Mouse (Mus musculus) intestine, postnatal 0 days (tissue): ENCODE measurements around the gene Ngfr. TPM values are rescaled to one million over a fixed set of nuclear protein-coding genes. Genes with fewer than 3 reads are reported as not detected.

ENCODE experiments used
- ATAC-seq: fragments of 200-750 bp; cut with Nextera tagmentation; 2 replicates; pipeline ENCODE4 v1.8.0; 2017; ENCODE audit warnings: mild to moderate bottlenecking, moderate TSS enrichment, moderate library complexity
- H3K27ac ChIP-seq: fragments of 300-500 bp; sonication (generic); 2 replicates; pipeline ENCODE4 v1.5.1; 2014; ENCODE audit warnings: mild to moderate bottlenecking, low read depth, low read length, moderate library complexity
- H3K27me3 ChIP-seq: fragments of 300-500 bp; sonication (generic); replicated peaks from 2 replicates; pipeline ENCODE4 v1.6.1; 2014; ENCODE audit warnings: low read length, mixed read lengths; ENCODE audit not compliant: control insufficient read depth, insufficient read depth
- H3K36me3 ChIP-seq: fragments of 300-500 bp; sonication (generic); 2 replicates; pipeline ENCODE4 v1.6.1; 2014; ENCODE audit warnings: mild to moderate bottlenecking, moderate library complexity; ENCODE audit not compliant: control insufficient read depth, insufficient read depth
- H3K4me1 ChIP-seq: fragments of 300-500 bp; sonication (generic); replicated peaks from 2 replicates; pipeline ENCODE4 v1.6.1; 2014; ENCODE audit warnings: antibody characterized with exemption, low read length, mixed read lengths; ENCODE audit not compliant: control insufficient read depth, insufficient read depth
- H3K4me2 ChIP-seq: fragments of 300-500 bp; sonication (generic); replicated peaks from 2 replicates; pipeline ENCODE4 v1.6.1; 2014; ENCODE audit warnings: low read depth, mild to moderate bottlenecking, moderate library complexity
- H3K4me3 ChIP-seq: fragments of 300-500 bp; sonication (generic); 2 replicates; pipeline ENCODE4 v1.5.1; 2014; ENCODE audit warnings: low read depth, low read length
- H3K9ac ChIP-seq: fragments of 300-500 bp; sonication (generic); 2 replicates; pipeline ENCODE4 v1.6.1; 2014; ENCODE audit warnings: mild to moderate bottlenecking, low read depth, low read length
- H3K9me3 ChIP-seq: fragments of 300-500 bp; sonication (generic); 2 replicates; pipeline ENCODE4 v1.6.1; 2016; ENCODE audit warnings: mixed run types; ENCODE audit not compliant: control insufficient read depth
- CTCF ChIP-seq: sonication (generic); IDR thresholded peaks from 2 replicates; pipeline ENCODE4 v1.5.1; 2016; ENCODE audit warnings: low read depth, mild to moderate bottlenecking, control low read depth, antibody characterized with exemption, moderate library complexity
- WGBS: fragments of 180-500 bp; shearing (Covaris S2); extraction: QIAGEN DNeasy Blood & Tissue Kit; methylation state at CpG from one replicate; pipeline ENCODE4 v1.1.7; 2014; 5-methylcytosine and 5-hydroxymethylcytosine counted together
- polyA plus RNA-seq: library from polyadenylated mRNA; unstranded; fragments of >200 nt; fragmentation: Nextera tagmentation; extraction: Ambion mirVana; gene quantifications from 2 replicates; pipeline ENCODE4 v1.2.1, GENCODE M21; 2015

The Ngfr gene
- polyA plus RNA-seq, 1 experiment from 2014 or later, result 7.4 TPM

DNA sequence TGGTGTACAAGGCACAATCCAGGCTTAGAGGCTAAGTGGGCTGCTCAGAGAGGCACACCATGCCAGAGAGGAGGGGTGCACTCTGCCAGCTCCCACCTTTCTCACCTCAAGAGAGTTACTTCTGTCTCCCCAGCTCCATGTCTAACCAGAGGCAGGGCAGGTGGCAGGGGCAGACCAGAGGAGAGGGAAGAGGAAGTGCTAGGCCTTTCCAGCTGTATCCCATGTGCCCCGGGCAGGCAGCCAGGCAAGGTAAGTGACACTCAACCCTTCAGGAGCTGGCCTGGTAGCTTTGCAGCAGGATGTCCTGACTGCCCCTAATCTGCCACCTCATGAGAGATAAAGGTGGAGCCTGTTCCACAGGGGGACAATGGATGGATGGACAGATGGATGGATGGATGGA is 5.2 kb upstream of the Ngfr start:
- Histone ChIP-seq H3K36me3 (no peaks in the 10 kb centered on the region), H3K27ac (no peak overlapping the region), H3K9ac (no peak overlapping the region), H3K4me3 (no peak overlapping the region), H3K27me3 (peaks cover 11% of the 10 kb centered on the region; the same call in 1 of the 2 replicates), H3K4me1 (no peaks in the 10 kb centered on the region), H3K9me3 (no peaks in the 10 kb centered on the region), H3K4me2 (no peak overlapping the region)
- 71% methylated on average over 1 of the region's 1 CpGs for WGBS
- ATAC-seq, result no peak
- no peak for TF ChIP-seq CTCF

GRCm38 (mm10) chr11:95589195-95589594 is 1.7 kb upstream of the Ngfr start:
- no peak overlapping the region for H3K27ac ChIP-seq
- TF ChIP-seq CTCF, result no peak
- 51% methylated on average over 5 of the region's 5 CpGs for WGBS

DNA sequence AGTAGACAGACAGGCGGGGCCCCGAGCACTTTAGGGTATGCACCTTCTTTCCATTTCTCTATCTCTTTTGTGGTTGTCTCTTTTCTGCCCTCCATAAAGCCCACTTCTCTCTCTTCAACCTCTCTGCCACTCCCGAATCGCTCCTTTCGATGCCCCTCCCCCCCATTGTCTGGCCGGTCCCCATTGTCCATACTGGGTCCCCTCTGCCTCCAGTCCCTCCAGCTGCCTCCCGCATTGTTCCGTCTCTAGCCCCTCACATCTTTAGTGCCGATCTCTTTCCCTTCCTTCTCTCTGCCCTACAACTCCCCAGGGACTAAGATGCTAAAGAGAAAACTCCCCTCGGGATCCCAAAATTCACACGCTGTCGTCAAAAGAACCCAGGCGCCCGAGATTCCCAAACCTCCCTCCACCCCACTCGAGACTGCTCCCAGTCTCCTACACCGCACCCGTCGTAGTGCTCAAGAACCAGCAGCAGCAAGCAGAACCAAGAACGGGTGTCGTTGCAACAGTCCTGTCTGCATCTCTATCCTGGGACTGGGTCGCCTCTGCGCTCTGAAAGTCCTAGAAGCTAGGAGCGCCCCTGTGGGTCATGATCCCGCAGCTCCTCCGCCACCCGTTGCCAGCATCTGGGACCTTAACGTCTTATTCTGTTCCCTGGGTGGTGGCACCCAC is 648 bp downstream of the Ngfr start:
- H3K36me3 ChIP-seq, result no peaks in the 10 kb centered on the region
- no peak overlapping the region for H3K27ac ChIP-seq
- H3K9me3 ChIP-seq, result no peaks in the 10 kb centered on the region
- H3K4me3 ChIP-seq, result peak overlapping the region; percentile 43
- peaks cover 55% of the 10 kb centered on the region for H3K27me3 ChIP-seq
- 0 out of 2 replicates have a peak overlapping the region, but pooled peaks have one; percentile 34 for H3K9ac ChIP-seq
- H3K4me2 ChIP-seq, result peak overlapping the region; percentile 65
- no peak for ATAC-seq
- 2% methylated on average over 26 of the region's 27 CpGs for WGBS
- no peaks in the 10 kb centered on the region for H3K4me1 ChIP-seq
- TF ChIP-seq CTCF, result no peak

More at GRCm38 (mm10) chr11:95589195-95589594, 1.7 kb upstream of the Ngfr start:
- H3K27me3 ChIP-seq, result peaks cover 36% of the 10 kb centered on the region
- H3K36me3 ChIP-seq, result no peaks in the 10 kb centered on the region
- no peaks in the 10 kb centered on the region for H3K4me1 ChIP-seq
- no peak overlapping the region for H3K9ac ChIP-seq
- H3K4me2 ChIP-seq, result no peak overlapping the region
- H3K9me3 ChIP-seq, result no peaks in the 10 kb centered on the region
- no peak overlapping the region for H3K4me3 ChIP-seq
- no peak for ATAC-seq

DNA sequence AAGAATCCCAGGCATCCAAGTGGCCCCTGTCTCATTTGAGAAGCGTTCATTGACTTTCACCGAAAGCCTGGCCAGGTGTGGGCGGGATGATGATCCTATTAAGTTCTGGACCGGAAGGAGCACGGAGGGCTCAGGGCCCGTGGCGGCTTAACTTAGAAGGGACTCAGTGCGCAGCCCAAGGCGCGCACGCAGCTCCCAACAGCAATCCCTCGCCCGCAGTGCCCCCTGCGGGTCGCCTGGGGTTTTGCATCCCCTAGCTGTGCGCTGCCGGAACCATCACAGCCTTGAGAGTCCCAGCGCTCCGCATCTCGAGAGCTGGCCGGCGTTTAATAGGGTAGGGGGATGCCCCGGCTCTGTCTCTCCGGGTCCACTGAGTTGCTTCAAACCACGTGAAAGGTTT is 1.4 kb downstream of the Ngfr start:
- WGBS, result under 1% methylated on average over 25 of the region's 25 CpGs
- Histone ChIP-seq H3K27ac (no peak overlapping the region), H3K27me3 (peaks cover 60% of the 10 kb centered on the region), H3K4me1 (no peaks in the 10 kb centered on the region), H3K4me2 (peak overlapping the region; percentile 65), H3K36me3 (no peaks in the 10 kb centered on the region), H3K4me3 (peak overlapping the region; percentile 43), H3K9me3 (no peaks in the 10 kb centered on the region), H3K9ac (no peak overlapping the region)
- peak; percentile 42; the same call in 1 of the 2 replicates for ATAC-seq
- peak; percentile 91 for TF ChIP-seq CTCF

- Histone ChIP-seq H3K27me3 (peaks cover 65% of the 10 kb centered on the region), H3K27ac (no peak overlapping the region), H3K36me3 (no peaks in the 10 kb centered on the region), H3K9me3 (no peaks in the 10 kb centered on the region), H3K4me1 (no peaks in the 10 kb centered on the region), H3K4me2 (peak overlapping the region; percentile 65), H3K4me3 (peak overlapping the region; percentile 43), H3K9ac (no peak overlapping the region)
- no peak for TF ChIP-seq CTCF
- no peak for ATAC-seq
- WGBS, result 5% methylated on average over 15 of the region's 15 CpGs
Observed at GRCm38 (mm10) chr11:95585684-95586083, 1.9 kb downstream of the Ngfr start.

DNA sequence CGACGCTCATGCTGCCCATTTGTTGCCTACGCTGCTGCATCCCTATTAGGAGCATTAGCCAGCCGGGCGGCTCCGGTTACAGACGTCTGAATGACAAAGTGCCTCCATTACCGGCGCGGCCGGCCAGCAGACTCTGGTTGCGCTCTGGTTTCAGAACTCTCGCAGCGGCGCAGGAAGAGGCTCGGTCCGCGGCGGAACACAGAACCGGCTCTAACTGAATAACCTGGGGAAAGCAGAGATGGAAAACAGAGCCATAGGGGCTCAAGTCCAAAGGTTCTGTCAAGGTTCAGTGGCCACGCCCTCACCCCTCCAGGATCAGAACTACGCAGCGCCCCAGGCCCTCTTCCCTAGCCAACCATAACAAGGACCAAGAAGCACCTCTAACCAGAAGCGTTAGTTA is 2.3 kb downstream of the Ngfr start:
- no peak for ATAC-seq
- no peak for TF ChIP-seq CTCF
- H3K9ac ChIP-seq, result no peak overlapping the region
- no peaks in the 10 kb centered on the region for H3K36me3 ChIP-seq
- no peaks in the 10 kb centered on the region for H3K4me1 ChIP-seq
- H3K27ac ChIP-seq, result no peak overlapping the region
- H3K4me2 ChIP-seq, result peak overlapping the region; percentile 65
- no peaks in the 10 kb centered on the region for H3K9me3 ChIP-seq
- peaks cover 68% of the 10 kb centered on the region for H3K27me3 ChIP-seq
- H3K4me3 ChIP-seq, result peak overlapping the region; percentile 43
- WGBS, result under 1% methylated on average over 24 of the region's 24 CpGs
